Mouse (Mus musculus): ENCODE results near the gene 5830473C10Rik. TPM values are rescaled to one million over a fixed set of nuclear protein-coding genes. Genes with fewer than 3 reads are reported as not detected.
"Not testable (repeated sequence)": the region's sequence is repeated elsewhere in the genome, so short reads cannot be mapped to it uniquely, and the experiment has no call there.

5830473C10Rik gene
- polyA plus RNA-seq, 1 experiment from 2014 or later, result not detected

- Histone ChIP-seq H3K9ac (no peak overlapping the region), H3K36me3 (no peaks in the 10 kb centered on the region), H3K27ac (no peak overlapping the region), H3K9me3 (replicated peaks) (no peaks in the 10 kb centered on the region), H3K4me2 (no peak overlapping the region), H3K27me3 (no peaks in the 10 kb centered on the region), H3K4me3 (no peak overlapping the region), H3K4me1 (replicated peaks) (no peaks in the 10 kb centered on the region)
- WGBS, result 66% methylated on average over 6 of the region's 6 CpGs
- ATAC-seq (replicated peaks; ENCODE audit: insufficient number of reproducible peaks, insufficient read depth, low FRiP score, low read depth), result no peak
Measured at GRCm38 (mm10) chr5:90596155-90596554, 35.2 kb downstream of the 5830473C10Rik start.

GRCm38 (mm10) chr5:90601469-90601868 lies 40.6 kb downstream of the 5830473C10Rik start:
- 14% methylated on average over 6 of the region's 6 CpGs for WGBS
- no peak overlapping the region for H3K4me2 ChIP-seq
- no peak overlapping the region for H3K27ac ChIP-seq
- no peaks in the 10 kb centered on the region for H3K36me3 ChIP-seq
- no peaks in the 10 kb centered on the region for H3K27me3 ChIP-seq
- no peaks in the 10 kb centered on the region; the same call in 1 of the 2 replicates for H3K4me1 ChIP-seq (replicated peaks)
- ATAC-seq (replicated peaks; ENCODE audit: insufficient number of reproducible peaks, insufficient read depth, low FRiP score, low read depth), result no peak
- H3K9me3 ChIP-seq (replicated peaks), result no peaks in the 10 kb centered on the region
- no peak overlapping the region for H3K9ac ChIP-seq
- no peak overlapping the region for H3K4me3 ChIP-seq

GRCm38 (mm10) chr5:90603407-90603923 lies 42.6 kb downstream of the 5830473C10Rik start:
- no peak for ATAC-seq (replicated peaks; ENCODE audit: insufficient number of reproducible peaks, insufficient read depth, low FRiP score, low read depth)
- Histone ChIP-seq H3K9me3 (replicated peaks) (no peaks in the 10 kb centered on the region), H3K36me3 (no peaks in the 10 kb centered on the region), H3K4me2 (peak overlapping the region; percentile 15), H3K9ac (no peak overlapping the region), H3K27me3 (no peaks in the 10 kb centered on the region), H3K4me1 (replicated peaks) (no peaks in the 10 kb centered on the region; the same call in 1 of the 2 replicates), H3K27ac (no peak overlapping the region), H3K4me3 (no peak overlapping the region)
- WGBS, result 11% methylated on average over 13 of the region's 13 CpGs

- Histone ChIP-seq H3K9ac (no peak overlapping the region), H3K9me3 (replicated peaks) (no peaks in the 10 kb centered on the region), H3K4me2 (no peak overlapping the region), H3K4me1 (replicated peaks) (no peaks in the 10 kb centered on the region), H3K27me3 (no peaks in the 10 kb centered on the region), H3K36me3 (no peaks in the 10 kb centered on the region), H3K27ac (0 out of 2 replicates have a peak overlapping the region, but pooled peaks have one; percentile 21), H3K4me3 (no peak overlapping the region)
- ATAC-seq (replicated peaks; ENCODE audit: insufficient number of reproducible peaks, insufficient read depth, low FRiP score, low read depth), result no peak
- 32% methylated on average over 11 of the region's 11 CpGs for WGBS
Measured at GRCm38 (mm10) chr5:90608906-90609305, 48.0 kb downstream of the 5830473C10Rik start.

DNA sequence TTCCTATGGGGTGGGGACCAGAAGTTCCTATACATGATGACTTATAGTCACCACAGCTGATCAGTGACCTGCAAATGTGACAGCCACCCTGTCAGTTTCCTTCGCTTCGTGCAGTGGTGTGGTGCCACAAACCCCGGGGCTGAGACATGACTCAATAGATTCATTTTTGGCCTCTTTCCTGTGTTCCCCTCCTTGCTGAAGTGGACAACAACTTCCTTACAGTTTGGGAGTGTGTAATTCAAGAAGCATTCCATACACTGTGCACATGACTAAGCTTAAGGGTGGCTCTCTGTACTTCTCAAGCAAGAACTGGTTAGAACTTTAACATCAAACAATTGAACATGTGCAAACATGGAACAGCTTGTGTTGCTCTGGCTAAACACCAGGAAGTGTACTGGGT lies 50.5 kb downstream of the 5830473C10Rik start:
- Histone ChIP-seq H3K4me3 (no peak overlapping the region), H3K9ac (no peak overlapping the region), H3K36me3 (no peaks in the 10 kb centered on the region), H3K4me1 (replicated peaks) (no peaks in the 10 kb centered on the region), H3K27ac (no peak overlapping the region), H3K27me3 (no peaks in the 10 kb centered on the region), H3K9me3 (replicated peaks) (no peaks in the 10 kb centered on the region), H3K4me2 (no peak overlapping the region)
- ATAC-seq (replicated peaks; ENCODE audit: insufficient number of reproducible peaks, insufficient read depth, low FRiP score, low read depth), result no peak
- WGBS, result 68% methylated on average over 3 of the region's 3 CpGs

- no peak for ATAC-seq (replicated peaks; ENCODE audit: insufficient number of reproducible peaks, insufficient read depth, low FRiP score, low read depth)
- H3K36me3 ChIP-seq, result no peaks in the 10 kb centered on the region
- no peak overlapping the region for H3K9ac ChIP-seq
- no peak overlapping the region for H3K4me3 ChIP-seq
- no peak overlapping the region for H3K27ac ChIP-seq
- no peaks in the 10 kb centered on the region for H3K4me1 ChIP-seq (replicated peaks)
- WGBS, result 72% methylated on average over 6 of the region's 6 CpGs
- no peaks in the 10 kb centered on the region for H3K27me3 ChIP-seq
- no peaks in the 10 kb centered on the region for H3K9me3 ChIP-seq (replicated peaks)
- H3K4me2 ChIP-seq, result no peak overlapping the region
Measured at GRCm38 (mm10) chr5:90611996-90612611, 51.2 kb downstream of the 5830473C10Rik start.

GRCm38 (mm10) chr5:90612751-90613150 lies 51.8 kb downstream of the 5830473C10Rik start:
- 80% methylated on average over 1 of the region's 1 CpGs for WGBS
- H3K27me3 ChIP-seq; H3K9ac ChIP-seq; H3K4me3 ChIP-seq; ATAC-seq (replicated peaks; ENCODE audit: insufficient number of reproducible peaks, insufficient read depth, low FRiP score, low read depth); H3K4me2 ChIP-seq; H3K9me3 ChIP-seq (replicated peaks); H3K27ac ChIP-seq; H3K36me3 ChIP-seq; H3K4me1 ChIP-seq (replicated peaks): not testable (repeated sequence)

GRCm38 (mm10) chr5:90617859-90618258 lies 57.0 kb downstream of the 5830473C10Rik start:
- Histone ChIP-seq H3K9ac (no peak overlapping the region), H3K4me2 (no peak overlapping the region), H3K27me3 (no peaks in the 10 kb centered on the region), H3K4me1 (replicated peaks) (no peaks in the 10 kb centered on the region), H3K9me3 (replicated peaks) (no peaks in the 10 kb centered on the region), H3K4me3 (no peak overlapping the region), H3K27ac (no peak overlapping the region), H3K36me3 (no peaks in the 10 kb centered on the region)
- no peak for ATAC-seq (replicated peaks; ENCODE audit: insufficient number of reproducible peaks, insufficient read depth, low FRiP score, low read depth)
- 89% methylated on average over 3 of the region's 3 CpGs for WGBS

DNA sequence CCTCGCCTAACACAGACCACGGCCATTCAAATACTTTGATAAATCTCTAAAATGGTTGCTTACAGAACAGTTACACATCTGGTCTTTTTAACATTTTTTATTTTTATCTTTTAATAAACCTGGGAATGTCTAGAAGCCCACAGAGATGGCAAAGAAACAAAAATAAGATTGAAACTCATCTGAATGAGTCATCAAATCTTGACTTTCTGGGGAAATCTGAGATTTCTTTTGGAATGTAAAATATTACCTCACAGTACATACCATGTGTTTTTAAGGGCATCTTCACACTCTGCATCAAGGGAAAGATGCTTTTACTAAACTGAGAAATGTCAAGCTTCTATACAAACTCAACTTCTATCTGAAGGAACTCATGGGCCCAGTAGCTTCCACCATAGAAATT lies 60.4 kb downstream of the 5830473C10Rik start:
- Histone ChIP-seq H3K9ac (no peak overlapping the region), H3K27me3 (no peaks in the 10 kb centered on the region), H3K36me3 (no peaks in the 10 kb centered on the region), H3K9me3 (replicated peaks) (no peaks in the 10 kb centered on the region), H3K4me1 (replicated peaks) (no peaks in the 10 kb centered on the region), H3K27ac (no peak overlapping the region), H3K4me3 (no peak overlapping the region), H3K4me2 (no peak overlapping the region)
- WGBS, result 82% methylated on average over 2 of the region's 2 CpGs
- ATAC-seq (replicated peaks; ENCODE audit: insufficient number of reproducible peaks, insufficient read depth, low FRiP score, low read depth), result no peak

DNA sequence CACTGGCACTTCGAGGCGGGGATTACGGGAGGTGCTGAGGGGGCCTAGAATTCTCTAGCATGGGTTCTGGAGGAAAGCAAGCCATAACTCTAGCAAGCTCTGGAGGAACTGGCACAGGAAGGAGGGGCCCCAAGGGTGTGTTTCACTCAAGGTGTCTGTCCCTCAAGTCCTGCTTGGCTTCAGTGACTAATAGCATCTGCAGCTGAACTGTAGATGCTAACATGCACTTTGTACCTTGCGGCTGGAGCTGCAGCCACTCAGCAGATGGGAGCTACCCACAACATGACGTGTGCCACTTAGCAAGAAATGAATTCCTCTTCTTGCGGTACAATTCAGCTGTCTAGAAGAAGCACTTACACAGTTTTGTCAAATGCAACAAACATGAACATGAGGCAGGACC lies 60.8 kb downstream of the 5830473C10Rik start:
- H3K36me3 ChIP-seq, result no peaks in the 10 kb centered on the region
- H3K9me3 ChIP-seq (replicated peaks), result no peaks in the 10 kb centered on the region
- no peak overlapping the region for H3K27ac ChIP-seq
- no peaks in the 10 kb centered on the region for H3K4me1 ChIP-seq (replicated peaks)
- no peak overlapping the region for H3K4me3 ChIP-seq
- no peak for ATAC-seq (replicated peaks; ENCODE audit: insufficient number of reproducible peaks, insufficient read depth, low FRiP score, low read depth)
- no peak overlapping the region for H3K9ac ChIP-seq
- 85% methylated on average over 6 of the region's 6 CpGs for WGBS
- no peaks in the 10 kb centered on the region for H3K27me3 ChIP-seq
- no peak overlapping the region for H3K4me2 ChIP-seq

DNA sequence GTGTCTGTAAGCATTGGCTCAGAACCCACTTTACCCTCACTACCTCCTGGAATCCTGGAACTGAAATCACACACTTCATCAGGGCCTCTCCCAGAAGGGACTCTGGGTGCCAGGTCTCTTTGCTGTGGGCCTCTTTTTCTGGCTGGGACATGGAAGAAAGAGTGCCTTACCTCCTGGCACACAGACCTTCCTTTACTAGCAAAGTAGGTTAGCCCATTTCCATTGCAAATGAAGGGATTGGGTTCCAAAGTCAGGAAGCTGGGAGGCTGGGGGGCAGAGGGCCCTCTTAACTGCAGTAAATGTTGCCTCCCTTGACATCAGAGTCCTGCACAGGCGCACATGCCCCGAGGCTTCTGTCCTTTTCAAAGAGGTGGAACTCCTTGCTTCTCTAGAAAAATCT lies 62.3 kb downstream of the 5830473C10Rik start:
- Histone ChIP-seq H3K36me3 (no peaks in the 10 kb centered on the region), H3K27me3 (no peaks in the 10 kb centered on the region), H3K27ac (no peak overlapping the region), H3K4me1 (replicated peaks) (no peaks in the 10 kb centered on the region), H3K4me3 (no peak overlapping the region), H3K4me2 (no peak overlapping the region), H3K9me3 (replicated peaks) (no peaks in the 10 kb centered on the region), H3K9ac (no peak overlapping the region)
- no peak for ATAC-seq (replicated peaks; ENCODE audit: insufficient number of reproducible peaks, insufficient read depth, low FRiP score, low read depth)
- 84% methylated on average over 2 of the region's 2 CpGs for WGBS

DNA sequence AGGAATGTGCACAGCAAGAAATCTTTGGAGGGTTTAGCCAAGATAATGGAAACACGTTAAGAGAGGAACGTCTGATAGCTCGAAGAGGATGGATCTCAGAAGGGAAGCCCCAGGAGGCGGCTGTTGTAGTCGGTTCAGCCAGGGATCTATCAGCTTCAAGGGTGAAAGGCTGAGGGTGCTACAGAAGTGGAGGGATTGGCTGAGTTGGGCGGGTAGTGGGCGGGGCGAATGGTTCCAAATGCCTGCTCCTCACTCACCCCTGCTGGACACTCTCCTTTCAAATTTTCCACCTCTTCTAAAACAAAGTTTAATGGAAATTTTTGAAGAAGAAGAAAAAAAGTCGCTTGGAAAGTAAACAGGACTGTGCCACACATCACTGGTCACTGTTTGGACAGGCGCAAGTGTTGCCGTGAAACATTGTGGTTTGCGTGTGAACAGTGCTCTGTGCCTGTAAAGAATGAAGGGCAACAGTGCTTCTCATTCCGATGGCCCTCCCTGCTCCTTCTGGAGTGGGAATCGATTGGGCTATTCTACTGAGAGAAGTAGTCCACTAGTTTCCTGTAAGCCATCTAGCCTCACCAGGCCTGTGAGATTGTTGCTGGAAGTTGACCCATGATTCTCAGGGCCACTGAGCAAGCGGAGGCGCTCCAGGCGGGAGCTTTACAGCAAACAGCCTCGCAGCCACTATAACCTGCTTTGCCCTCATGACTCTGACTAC lies 64.0 kb downstream of the 5830473C10Rik start:
- H3K4me2 ChIP-seq, result no peak overlapping the region
- H3K4me3 ChIP-seq, result no peak overlapping the region
- no peaks in the 10 kb centered on the region for H3K27me3 ChIP-seq
- WGBS, result 66% methylated on average over 18 of the region's 18 CpGs
- ATAC-seq (replicated peaks; ENCODE audit: insufficient number of reproducible peaks, insufficient read depth, low FRiP score, low read depth), result no peak
- no peaks in the 10 kb centered on the region for H3K36me3 ChIP-seq
- no peaks in the 10 kb centered on the region for H3K9me3 ChIP-seq (replicated peaks)
- H3K27ac ChIP-seq, result no peak overlapping the region
- H3K4me1 ChIP-seq (replicated peaks), result no peaks in the 10 kb centered on the region
- no peak overlapping the region for H3K9ac ChIP-seq
